Mouse (Mus musculus) embryo, embryonic 9.5 days (tissue): Measurements from ENCODE around the gene Dcakd.

Experiments used
- DNase-seq: peaks from one replicate; pipeline ENCODE4 v3.0.0-alpha.2; 2017; ENCODE audit errors: extremely low spot score

The Dcakd gene

GRCm38 (mm10) chr11:103028176-103028891, at the start of gene Dcakd, which contains the start of gene Nmt1:
Gene Dcakd, minus strand, starts transcription at chr11:103028333.
Gene Nmt1, plus strand, starts transcription at chr11:103028190.
- peak; percentile 98 for DNase-seq

DNA sequence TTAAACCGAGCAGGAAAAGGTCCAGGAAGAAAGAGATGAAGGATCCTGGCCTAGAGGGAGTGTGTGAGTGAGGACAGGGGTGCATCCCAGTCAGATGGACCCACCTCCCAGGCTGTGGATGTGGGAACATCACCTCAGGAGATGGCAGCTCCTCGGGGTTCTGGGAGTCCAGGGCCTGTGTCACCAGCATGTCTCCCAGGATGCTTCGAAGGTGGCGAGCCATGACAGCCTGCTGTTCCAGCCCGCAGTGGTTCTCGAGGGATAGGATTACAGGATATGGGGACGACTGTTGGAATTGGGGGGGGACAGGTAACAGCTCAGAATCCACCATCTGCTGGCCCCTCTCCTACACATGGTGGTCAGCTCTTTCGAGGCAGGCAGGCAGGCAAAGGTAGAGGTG, 48.4 kb upstream of the Dcakd start:
- no peak for DNase-seq

- no peak for DNase-seq
Measured at GRCm38 (mm10) chr11:103076010-103076409, 47.9 kb upstream of the Dcakd start.

DNA sequence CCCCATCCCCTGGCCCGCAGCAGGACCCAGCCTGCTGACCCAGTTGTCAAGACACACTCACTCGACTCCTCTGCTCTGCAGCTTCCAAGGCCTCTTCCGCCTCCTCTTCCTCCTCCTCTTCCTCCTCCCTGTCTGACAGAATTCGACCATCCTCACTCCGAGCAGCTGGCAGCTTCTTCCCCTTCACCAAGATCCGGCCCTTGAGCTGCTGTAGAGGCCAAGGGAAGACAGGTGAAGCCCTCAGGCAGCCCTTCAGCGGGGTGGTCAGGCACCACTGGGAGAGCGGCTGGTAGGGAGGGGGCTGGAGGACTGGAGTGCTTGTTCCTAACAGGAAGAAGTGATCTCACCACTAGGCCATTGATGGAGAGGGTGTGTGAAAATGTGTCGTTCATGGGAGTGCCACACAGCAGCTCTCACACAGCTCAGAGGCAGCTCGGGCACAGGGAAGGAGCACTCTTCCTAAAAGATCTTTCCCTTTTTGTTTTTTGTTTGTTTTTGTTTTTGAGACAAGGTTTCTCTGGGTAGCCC, 46.7 kb upstream of the Dcakd start:
- DNase-seq, result no peak

DNA sequence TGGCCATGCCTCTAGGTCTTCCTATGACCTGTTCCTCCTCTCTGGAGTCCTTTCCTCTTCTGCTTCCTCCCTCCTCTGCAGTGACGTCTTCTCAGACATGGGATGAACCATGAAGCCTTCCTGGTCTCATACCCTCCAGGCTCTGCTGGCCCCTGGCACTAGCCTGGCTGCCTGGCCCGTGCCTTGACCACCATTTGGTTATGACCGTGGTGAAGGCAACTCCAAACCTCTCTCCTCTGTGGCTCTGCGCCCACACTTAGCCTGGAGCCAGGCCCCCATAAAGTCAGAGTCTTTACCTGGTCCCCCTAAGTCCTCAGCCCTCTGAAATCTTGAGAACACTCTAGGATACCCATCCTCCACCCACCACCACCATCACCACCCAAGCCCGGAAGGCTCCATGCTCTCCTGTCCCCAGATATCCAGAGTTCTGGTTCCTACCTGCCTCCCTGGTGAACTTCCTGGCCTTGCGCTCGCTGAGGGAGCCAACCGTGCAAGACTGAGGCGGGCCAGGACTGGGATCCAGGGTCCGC, 46.1 kb upstream of the Dcakd start:
- DNase-seq, result no peak

DNA sequence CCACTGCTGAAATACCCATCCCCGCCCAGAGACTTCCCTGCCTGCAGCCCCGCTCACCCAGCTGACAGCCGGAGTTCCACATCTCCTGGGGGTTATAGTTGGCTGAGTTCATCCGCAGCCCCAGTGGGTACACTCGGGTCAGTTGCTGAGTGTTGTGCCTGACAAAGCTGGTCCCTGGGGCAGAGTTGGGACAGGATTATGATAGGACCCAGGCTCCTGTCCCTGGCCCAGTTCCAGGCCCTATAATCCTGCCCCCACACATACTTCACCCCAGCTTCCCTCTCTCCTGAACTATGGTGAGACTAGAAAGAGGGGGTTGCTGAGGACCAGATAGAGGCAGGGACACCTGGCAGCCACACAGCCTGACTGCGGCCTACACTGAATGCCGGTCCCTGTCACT, 45.5 kb upstream of the Dcakd start:
- DNase-seq, result no peak

- no peak for DNase-seq
Measured at GRCm38 (mm10) chr11:103070322-103070880, 42.3 kb upstream of the Dcakd start.

- no peak for DNase-seq
Measured at GRCm38 (mm10) chr11:103069731-103070130, 41.6 kb upstream of the Dcakd start.

GRCm38 (mm10) chr11:103068884-103069283, 40.8 kb upstream of the Dcakd start:
- no peak for DNase-seq

- DNase-seq, result no peak
Measured at GRCm38 (mm10) chr11:103068272-103068671, 40.1 kb upstream of the Dcakd start.

DNA sequence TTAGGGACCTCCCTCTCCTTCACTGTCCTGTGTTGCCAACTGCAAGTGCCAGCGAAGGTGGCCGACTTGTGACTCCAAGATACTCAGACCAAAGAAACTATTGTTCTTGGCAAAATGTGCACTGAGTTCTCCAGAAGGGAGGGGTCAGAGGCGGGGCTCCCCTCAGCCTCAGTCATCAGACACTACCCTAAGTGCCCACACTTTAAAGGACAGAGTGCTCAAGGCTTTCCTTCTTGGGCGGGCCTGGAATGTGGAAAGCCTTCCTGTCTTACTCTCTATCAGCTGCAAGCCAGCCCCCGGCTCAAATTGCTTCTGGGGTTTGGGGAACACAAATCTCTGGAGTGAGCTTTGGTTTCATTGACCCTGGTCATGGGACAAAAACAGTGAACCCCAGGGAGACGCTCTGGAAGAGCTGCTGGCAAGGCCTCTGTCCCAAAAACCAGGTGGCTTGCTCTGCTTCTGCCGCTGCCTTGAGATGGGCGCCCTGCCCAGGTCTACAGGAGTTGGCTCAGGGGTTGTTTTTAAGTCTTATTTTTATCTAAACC, 39.4 kb upstream of the Dcakd start:
- DNase-seq, result no peak

GRCm38 (mm10) chr11:103067051-103067361, 38.9 kb upstream of the Dcakd start:
- DNase-seq, result no peak

DNA sequence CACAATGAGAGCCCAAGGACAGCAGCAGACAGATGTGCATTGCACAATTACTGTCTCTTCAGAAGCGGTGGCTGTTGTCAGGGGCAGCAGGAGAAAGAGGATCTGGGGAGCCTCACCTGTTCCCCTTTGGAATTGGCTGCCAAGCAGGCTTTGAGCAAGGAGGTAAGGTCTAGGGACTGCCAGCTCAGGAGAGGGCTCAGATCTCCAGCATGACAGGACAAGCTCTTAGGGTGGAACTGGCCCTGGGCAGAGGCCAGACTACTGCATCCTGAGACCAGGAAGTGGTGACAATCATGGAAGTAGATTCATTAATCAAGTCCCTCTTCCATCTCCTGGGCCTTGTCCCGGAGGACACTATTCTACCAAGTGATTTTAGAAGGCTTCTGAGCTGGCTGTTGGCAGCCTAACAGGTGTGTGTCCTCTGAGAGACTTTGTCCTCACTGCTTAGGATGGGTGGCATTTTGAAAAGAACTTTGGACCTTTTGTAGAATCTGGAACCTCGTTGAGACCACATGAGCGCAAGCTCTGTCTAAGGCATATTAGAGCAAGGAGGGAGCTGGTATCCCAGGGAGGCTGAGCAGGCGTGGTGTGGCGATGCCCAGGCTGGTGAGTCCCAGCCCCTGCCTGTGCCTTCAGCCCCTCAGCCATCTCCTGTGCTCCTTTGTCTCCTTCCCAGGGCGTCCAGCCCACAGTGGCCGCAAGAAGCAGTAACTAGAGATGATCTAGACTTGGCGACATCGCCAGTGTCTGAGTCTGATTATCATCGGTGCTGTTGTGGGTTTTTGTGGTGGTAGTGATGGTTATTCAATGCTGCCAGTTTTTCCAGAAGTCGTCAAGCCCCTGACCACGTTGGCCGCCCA, 38.3 kb upstream of the Dcakd start:
- DNase-seq, result no peak

- no peak for DNase-seq
Measured at GRCm38 (mm10) chr11:103058499-103059085, 30.5 kb upstream of the Dcakd start.

- DNase-seq, result no peak
Measured at GRCm38 (mm10) chr11:103056636-103057035, 28.5 kb upstream of the Dcakd start.

DNA sequence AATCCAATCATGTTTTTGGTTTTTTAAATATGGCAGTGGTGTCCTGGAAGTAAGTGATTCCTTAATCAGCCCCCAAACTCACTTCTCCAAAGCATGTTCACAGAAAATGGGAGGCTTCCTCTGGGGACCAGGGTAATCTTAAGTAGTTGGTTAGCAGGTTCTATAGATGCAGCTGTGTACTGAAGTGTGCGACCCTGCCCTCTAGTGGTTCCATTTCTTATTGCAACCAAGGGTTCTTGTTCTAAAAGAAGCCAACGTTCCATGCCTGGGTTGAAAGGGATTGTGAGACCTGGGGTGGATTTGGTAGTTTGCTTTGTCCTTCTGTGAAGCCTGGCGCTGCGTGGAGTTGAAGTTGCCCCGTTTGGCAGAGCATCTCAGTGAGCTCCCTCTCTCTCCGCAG, 26.7 kb upstream of the Dcakd start:
- DNase-seq, result peak; percentile 73

DNA sequence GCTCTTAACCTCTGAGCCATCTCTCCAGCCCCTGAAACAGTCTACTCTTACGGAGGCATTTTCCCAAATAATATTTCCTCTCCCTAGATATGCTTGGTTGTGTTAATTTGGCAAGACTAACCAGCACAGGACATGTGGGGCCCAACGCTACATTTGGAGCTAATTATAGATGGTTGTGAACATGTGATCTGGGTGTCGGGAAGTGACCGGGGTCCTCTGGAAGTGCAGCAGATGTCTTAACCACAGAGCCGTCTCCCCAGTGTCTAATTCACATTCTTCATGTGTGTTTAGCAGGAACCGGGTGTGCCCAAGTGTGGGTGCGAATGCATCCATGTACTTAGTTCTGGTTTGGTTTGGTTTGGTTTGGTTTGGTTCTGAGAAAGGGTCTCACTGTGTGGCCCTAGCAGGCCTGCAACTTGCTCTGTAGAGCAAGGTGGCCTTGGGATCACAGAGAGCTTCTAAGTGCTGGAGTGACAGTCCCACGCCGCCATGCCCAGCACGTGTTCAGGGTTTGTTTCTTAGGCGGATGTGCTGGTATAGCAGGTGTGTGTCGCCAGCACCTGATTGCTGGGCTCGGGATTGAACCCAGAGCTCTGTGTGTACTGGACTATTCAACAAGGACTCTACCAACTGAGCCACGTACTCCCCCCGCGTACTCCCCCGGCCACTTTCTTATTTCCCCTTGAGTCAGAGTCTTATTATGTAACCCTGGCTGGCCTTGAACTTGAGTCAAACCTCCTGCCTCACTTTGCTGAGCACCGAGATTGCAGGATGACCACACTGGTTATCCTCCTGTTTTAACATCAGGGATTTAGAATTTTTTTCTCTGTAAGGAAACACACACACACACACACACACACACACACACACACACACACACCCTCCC, 25.3 kb upstream of the Dcakd start:
- DNase-seq, result no peak

DNA sequence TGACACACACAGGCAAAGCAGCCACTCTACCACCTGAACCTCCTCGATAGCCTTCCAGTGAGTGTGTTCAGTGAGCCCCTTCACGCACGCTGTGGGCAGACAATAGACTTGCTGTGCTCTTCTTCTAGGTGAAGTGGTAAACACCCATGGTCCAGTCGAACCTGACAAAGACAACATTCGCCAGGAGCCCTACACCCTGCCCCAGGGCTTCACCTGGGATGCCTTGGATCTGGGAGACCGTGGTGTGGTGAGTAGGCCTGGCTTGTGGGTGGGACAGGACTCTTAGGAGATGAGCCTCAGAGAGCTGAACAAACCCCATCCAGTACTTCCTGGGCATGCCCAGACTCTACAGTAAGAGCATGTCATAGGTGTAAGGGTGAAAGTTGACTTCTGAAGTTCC, 23.9 kb upstream of the Dcakd start:
- no peak for DNase-seq

DNA sequence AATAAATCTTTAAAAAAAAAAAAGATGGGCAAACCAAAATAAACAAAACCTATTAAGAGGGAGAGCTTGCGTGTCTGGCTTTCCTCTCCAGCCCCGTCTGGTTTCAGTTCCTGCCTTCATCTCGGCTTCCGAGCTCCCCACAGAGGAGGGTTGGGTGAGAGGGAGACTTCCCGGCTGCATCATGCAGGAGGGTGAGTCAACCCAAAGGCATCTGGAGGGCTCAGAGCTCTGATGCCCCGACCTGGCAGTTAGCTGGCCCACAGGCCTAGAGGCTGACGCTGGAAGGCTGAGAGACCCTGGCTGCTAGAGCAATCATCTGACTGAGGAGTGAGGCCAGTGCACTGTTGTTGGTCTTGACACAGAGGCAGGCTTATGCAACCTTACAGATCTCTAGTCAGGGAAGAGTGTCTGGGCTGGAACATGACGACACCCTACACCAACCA, 23.1 kb upstream of the Dcakd start:
- DNase-seq, result no peak

DNA sequence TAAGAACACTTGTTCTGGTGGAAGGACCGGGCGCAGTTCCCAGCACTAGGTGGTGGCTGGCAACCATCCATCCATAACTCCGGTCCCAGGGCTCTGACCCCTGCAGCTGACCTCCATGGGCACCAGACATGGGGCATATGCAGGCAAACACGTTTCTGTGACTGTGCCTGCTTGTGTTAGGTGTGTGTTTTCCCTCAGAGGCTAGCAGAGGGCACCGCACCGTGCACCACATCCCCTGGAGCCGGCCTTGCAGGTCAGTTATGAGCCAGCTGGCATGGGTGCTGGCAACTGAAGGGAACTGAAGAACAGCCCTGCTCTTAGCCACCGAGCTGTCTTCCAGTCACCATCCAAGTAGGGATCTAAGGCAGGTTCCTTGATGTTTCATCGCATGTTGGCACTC, 22.0 kb upstream of the Dcakd start:
- no peak for DNase-seq

- no peak for DNase-seq
Measured at GRCm38 (mm10) chr11:103049611-103050010, 21.5 kb upstream of the Dcakd start.
